Mouse (Mus musculus) naive thymus-derived CD4-positive, alpha-beta T cell, adult 2 months (primary cell): Measurements from ENCODE around the gene Ggact.

Experiments
- DNase-seq: peaks from one replicate; pipeline ENCODE4 v3.0.0-alpha.2; 2011; ENCODE audit warnings: low read depth

Ggact gene

DNA sequence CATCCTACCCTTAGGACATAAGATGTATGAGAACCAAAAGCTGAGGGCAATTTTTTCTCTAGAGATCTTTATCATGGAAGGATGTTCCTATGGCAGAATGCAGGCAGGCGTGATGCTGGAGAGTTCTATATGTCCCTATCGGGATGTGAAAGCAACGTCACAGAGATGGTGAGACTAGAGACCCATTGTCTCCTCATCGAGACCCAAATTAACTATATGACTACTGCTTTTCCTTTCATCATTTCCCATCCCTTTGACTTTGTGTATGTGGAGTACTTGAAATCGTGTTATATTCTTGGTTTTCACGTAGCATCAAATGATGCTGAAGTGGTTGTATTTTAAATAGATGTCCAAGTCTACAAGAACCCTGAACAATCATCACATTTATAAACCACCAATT is at the start of gene Ggact:
TSS of gene Ggact (minus strand) at position 101 of the 400 bp plus-strand sequence.
- DNase-seq: no peak

DNA sequence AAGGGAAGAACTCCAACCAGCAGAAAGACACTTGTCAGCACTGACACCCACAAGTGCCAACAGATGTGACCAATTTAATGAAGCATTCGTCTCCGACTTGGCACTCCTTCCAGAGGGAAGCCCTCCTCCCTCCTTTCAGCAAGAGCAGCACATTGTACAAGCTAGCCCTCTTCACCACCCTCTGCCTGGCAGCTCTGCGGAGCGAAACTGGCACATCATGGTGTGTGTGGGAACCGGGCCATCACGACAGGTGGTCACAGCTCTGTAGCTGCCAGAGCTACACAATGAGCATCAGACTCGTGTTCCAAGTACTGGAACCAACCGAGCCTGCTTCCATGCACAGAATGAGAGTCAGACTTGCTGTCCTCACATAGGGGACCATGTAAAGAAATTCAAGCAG is 44.4 kb upstream of the Ggact start:
- no peak for DNase-seq

DNA sequence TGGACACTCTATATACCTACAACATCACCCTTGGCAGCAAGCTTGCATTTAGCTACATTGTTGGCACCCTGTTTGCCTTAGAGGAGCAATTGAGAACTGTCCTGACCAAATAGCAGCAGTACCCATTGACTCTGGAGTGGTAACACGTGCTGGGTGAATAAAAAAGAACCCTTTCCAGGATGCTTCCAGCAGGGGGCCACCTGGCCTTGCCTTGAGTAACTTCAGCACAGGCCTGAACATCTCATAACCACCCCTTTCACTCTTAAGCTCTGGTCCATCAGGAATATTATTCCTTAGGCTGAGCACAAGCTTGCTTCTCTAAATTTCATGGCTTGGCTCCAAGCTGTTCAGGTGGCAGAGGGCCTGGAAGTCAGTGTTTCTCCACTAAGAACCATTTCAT is 39.8 kb upstream of the Ggact start:
- DNase-seq: peak; percentile 71

DNA sequence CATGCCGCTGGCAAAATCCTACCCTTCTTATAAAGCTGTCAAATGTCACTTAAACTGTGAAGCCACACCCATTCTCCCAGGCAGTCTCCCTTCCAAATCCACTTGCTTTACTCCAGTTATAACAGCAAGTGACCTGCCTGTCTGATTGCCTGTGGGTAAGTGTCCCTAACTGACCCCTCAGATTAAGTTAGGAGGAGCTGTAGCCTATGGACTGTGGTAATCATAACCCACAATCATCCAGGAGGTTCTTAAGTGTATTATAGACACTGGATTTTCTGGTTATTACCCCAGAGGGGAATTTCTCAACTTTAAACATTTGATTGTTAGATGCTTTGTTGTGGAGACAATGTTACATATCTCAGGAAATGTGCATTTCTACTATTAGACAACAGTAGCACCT is 39.0 kb upstream of the Ggact start:
- DNase-seq: no peak

DNA sequence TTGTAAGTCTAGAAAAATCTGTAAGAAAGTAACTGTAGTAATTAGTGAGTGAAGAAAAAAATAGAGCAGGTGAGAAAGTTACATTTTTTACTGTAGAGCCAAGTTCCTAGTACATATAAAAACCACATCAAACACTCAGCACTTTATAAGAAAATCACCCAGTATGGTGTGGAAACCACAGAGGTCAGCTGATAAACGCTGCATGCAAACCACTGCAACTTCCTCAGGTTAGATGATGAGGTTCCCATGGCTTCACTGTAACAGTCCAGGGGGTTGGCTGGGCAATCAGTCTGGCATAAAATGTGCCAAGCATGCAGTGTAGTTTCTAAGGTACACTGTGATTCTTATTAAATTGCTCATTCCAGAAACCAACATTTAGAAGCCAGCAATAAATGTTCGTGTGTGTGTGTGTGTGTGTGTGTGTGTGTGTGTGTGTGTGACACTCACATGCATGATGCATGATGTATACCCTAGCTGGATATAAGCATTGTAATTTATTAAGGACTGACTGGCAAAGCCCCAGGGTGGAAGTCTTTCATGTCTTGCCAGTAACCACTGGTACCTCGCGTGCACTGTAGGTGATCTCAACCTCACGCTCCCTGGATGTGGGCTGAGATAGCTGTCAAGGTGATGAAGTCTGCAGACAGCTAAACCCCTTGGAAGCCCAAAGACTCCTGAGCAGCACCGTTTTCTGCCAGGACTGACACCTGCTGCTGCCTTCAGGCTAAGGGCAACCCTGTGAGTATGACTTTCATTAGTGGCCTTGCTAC is 38.3 kb upstream of the Ggact start:
- DNase-seq: peak; percentile 58

DNA sequence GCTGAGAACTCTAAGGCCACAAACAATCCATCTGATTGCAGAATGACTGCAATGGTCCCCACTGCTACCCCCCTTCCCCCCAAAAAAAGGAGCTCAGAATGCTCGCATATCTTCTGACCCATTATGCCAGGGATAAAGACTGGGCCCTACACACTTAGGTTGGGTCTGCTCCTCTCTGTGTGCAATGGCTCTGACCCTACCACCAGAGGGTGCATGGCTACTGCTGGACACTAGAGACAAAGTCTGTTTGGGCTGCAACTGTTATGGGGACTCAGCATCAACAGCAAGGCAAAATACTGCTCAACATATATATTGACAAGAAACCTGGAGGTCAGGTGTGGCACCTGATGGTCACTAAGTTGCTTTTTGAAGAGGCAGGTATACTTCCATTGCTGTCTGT is 37.4 kb upstream of the Ggact start:
- DNase-seq: peak; percentile 13

DNA sequence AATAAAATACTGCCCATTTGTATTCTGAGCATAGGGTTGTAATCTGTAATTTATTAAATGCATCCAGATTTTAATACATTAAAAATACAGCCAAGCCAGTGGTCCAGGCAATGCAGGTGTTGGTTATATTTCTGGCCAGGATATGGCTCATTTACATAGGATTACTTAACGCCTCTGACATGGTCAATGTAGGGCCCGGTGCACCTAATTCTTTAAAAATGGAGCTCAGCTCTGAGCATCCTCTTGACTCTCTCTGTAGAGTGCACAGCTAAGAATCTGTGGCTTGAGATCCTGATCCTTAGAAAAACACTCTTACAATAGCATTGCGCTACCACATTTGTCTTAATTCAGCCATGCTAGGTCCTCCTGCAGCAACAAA is 29.9 kb upstream of the Ggact start:
- DNase-seq: no peak

DNA sequence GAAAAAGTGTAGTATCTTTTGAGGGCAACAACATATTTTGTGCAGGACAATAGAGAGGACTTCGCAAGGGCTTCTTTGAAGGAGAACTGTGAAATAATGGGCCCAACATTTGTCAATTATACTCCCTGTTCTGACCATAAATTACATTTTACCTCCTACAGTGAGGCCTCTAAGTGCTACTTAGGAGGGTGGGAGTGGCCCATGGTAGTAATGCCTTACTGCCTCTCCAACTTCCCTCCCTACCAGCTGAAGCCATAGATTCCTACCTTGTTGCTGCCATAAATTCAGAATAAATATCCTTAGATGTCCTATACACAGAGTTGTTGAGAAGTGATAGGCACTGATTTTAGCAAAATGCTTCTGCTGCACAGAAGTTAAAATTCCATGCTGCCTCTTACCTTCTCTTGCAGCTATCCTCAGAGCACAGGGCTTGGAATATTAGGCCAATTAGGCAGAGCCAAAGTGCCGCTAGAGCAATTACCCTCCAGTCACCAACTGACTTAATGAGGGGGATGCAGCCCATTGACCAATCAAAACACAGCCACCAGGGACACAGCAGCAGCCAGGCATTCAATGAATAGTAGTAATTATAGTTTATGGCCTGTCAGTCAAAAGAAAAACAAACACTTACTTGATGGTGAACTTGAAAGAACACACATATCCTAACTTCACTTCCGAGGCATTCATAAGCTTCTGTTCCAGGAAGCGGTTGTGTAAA is 29.4 kb upstream of the Ggact start:
- no peak for DNase-seq

DNA sequence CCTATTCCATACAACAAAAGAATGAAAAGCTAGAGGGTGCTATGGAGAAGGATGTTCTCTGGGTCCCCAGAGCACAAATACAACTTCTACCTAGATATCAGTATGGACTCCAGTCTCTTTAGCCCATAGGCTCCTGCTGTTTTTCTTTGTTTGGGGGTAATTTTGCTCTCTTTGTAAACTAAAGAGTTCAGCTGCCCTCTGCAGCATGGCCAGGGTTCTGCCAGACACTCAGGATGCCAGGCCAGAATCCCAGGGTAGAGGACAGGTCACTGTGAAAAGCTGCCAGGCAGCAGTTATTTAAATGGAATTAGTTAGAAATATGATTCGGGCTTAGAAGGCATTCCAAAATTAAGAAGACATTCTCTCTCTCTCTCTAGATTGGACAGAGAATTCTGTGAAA is 22.9 kb upstream of the Ggact start:
- no peak for DNase-seq

DNA sequence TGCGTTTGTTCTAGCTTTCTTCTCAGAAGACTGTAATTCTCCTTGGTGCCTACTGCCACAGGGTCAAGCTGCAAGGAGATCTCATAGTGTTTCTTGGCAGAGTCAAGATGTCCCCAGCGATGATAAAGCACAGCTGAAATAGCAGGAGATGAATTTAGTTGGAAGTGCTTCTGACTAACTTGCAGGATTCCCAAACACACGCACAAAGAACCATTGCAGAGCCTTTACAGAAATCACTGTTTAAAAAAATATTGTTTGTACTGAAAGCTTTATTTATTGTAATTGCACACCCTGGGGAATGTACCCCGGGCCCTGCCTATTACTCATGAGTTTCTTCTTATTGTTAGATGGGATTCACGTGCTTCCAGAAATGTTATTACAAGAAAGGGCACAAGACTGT is 6.5 kb upstream of the Ggact start:
- DNase-seq: no peak

DNA sequence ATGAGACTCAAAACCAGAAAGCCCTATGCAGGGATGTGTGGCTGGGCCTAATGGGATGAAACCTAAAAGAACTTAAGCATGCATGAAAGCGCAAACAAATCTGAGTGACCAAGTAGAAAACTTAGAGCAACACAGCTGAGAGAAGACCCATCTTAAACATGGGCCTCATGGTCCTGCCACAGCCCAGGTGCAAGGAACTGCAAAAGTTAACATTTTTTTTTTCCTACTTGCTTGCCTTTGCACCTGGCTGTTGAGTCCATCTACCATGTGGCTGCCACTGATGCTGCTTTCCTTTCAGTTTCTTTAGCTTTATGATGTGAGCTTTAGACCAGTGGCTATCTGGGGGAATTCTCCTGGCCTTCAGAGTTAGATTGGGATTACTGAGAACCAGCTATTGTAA is 4.1 kb upstream of the Ggact start:
- no peak for DNase-seq

DNA sequence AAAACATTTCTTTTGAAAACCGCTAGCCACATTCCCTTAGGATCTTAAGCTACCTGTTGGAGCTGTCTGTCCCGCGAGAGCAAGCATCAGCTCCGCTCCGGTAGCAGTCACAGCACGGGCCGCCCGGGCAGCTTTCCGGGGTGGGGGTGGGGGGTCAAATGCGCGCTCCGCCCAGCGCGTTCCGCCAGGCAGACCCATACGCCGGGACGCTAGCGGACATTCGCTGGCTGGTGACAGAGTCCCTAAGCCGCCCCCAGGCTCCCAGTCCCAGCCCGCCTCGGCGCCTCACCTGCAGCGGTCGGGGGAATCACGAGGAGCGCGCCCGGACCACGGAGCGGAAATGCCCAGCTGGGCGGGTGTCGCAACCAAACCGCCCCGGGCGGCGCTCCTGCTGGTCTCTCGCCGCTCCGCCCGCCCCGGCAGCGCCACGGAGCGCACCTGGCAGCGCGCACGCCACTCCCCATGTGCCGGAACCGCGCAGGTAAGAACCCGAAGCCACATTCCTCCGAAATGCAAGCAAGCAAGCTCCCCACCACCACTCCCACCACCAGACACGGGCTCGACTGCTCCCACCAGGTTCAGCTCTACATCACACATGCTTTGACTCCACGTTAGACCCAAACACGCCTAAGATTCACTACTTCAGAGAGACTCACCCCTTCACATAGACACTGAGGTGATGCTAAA is 602 bp downstream of the Ggact start:
- DNase-seq: peak; percentile 73

DNA sequence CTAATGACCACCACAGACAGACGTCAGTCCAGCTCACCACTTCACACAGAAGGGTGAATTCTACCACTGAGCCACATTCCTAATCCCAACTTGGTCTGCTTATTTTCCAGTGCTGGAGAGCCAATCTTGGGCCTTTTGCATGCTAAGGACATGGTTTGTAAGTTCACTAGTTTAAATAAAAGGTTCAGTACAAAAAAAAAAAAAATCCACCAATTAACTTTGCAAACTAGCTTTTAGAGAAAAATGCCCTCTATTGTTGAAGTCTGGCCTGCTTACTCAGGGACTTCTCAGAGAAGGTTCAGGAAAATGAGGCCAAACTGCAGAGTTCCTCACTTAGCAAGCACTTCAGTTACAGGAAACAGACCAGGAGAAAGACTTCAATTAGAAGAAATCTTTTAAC is 1.4 kb downstream of the Ggact start:
- DNase-seq: peak; percentile 24

DNA sequence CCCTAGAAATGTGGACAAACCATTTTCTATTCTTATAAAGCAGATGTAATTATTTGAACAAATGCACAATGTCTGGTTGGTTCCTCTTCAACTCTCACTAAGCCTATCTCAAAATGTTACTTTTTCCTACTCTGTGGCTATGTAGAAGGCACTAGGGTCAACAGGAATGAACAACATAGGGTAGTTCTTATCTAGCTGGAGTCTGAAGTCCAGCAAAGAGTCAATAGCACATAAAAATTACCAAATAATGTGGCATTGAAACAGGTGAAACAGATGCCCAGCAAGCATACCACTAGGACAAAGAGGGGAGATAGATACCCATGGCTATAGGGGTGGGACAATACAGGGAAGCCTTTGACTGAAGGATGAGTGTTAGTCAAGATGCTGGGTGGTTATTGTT is 2.3 kb downstream of the Ggact start:
- no peak for DNase-seq

DNA sequence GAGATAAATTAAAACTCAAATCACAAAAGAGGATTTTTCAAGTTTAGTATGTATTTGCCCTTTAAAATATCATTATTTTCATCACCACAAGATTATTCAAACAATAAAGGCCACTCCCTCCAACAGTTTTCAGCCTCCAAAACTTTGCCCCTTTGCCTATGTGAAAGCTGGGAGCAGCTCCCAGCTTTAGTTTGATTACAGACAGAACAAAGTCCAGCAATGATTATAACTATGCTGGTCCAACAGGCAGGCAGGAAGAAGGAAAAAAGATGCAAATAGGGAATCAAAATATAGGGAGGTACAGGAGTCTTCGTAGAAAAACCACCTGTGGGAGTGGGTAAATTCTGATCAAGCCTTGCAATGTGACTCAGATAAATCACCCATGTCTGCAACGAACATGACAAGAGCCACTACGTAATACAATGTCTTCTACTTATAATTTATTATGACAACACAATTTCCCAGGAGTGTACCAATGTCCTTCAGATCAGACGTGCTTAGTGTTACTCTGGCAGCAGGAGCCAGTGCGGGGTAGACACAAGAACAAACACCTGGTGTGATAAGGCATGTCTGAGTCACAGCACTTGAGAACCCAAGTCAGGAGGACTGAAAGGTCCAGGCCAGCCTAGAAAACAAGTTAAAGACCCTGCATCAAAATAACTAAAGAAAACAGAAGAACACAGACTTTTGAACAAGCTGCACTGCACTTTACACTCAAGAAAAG is 4.0 kb downstream of the Ggact start:
- no peak for DNase-seq

DNA sequence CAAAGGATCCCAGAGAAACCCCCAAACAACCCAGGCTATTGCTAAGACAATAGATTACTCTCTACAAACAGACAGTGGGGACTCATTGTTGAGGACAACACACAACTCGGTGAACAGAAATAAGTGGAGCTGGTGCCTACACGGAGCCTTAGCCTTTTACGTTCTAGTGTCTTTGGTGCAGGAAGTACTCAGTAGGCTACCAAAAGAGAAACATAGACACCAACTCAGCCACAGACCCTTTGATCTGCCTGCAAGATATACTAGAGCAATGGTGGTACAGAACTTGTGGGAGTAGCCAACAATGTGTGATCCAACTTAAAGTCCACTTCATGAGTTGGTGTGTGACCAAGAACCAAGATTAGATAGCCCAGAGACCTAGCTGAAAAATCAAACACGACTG is 5.5 kb downstream of the Ggact start:
- DNase-seq: peak; percentile 73

DNA sequence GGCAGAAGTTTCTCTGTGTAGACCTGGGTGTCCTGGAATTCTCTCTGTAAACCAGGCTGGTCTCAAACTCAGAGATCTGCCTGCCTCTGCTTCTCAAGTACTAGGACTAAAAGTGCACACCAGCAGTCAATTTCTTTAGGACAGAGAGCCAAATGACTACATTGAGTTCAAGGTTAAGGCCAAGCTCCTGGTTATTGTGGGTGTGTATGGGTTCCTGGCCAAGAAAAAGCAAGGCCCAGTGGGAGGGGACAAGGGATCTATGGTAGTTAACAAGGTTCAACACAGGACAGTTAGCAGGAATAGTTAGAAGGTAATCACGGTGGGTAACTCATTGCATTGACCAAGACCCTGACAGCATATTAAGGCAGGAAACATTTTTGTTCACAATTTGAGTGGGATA is 8.6 kb downstream of the Ggact start:
- no peak for DNase-seq

DNA sequence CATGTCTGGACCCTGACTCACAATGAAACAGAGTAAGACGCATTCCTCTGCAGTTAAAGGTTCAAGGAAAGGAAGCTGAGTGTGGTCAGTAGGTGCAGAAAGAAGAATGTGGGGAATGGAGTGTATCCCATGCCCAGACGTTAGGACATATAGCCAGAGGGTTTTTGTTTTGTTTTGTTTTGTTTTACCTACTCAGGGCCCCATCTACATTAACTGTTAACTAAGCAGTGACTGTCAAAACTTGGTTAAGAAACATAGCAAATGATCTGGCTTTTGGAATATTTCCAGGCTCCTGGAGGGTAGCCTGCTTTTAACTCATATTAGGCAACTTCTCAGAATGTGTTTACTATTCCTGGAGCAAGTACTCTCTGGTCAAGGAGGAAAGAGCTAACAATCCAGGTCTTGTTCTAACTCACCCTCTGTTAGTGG is 9.6 kb downstream of the Ggact start:
- DNase-seq: no peak

DNA sequence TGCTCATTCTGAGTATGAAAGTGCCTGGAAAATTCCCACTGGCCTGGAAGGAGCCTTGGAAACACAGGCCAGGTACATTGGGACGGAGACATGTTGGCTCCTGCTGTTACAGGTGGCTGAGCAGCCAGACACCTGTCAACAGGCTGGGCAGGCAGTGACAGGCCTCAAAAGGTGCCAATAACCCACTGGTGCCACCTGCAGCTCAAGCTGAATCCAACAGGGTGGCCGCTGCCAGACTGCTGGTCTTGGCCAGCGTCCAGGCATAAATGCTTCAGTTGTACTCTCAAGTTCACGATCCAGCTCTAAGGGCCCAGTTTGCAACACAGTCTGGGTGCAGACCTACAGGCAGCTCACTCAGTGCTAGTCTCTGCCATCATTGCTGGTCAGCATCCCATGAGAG is 10.7 kb downstream of the Ggact start:
- DNase-seq: peak; percentile 28

DNA sequence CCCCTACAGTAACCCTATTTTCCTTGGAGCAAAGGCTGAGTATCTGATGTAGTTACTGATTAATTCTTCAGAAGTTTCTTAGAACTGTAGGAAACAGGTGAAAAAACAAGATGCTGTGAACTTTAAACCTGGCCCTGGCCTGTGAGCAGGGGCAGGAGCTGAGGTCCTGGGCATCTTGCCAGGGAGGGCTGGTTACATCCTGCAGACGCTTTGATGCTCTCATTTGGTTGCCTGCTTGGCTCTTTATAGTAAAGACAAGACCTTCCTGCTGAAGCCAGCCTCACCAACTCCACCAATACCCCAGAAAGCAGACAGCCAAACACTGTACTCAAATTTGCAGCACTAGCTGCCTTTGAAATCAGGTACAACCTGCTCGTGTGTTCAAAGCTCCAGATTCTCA is 11.4 kb downstream of the Ggact start:
- peak; percentile 90 for DNase-seq

DNA sequence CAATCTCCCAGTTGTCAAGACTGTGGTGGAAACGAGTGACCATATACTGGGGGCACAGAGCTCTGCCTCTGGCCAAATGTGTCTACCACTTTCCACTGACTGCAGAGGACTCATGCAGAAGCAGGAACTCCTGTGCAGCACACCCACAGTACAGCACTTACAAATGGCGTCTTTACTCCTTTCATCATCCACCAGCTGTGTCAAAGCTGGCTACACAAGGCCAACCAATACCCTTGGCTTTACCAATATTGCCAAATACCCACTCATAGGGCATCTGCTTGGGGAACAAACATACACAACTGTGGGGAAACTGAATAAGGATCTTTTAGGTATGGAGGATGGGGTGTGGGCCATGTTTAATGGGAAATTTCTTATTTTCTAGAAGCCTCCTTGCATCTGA is 11.8 kb downstream of the Ggact start:
- DNase-seq: no peak

DNA sequence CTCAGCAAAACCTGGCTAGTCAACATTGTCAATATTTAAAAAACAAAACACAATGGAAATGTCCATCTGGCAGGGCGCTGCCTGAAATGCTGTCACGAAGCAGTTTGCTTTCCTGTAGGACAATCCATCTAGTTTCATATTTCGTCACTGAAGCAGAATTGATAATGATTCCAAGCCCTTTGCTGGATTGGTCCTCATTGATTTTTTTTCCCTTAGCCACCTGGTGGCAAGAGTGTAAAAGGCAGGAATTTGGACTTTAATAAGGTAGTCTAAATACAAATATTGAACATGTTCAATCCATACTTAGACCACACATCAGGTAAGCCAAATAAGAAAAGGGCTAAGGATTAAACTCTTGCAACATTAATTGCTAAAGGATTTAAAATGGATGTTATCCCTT is 12.4 kb downstream of the Ggact start:
- DNase-seq: no peak

DNA sequence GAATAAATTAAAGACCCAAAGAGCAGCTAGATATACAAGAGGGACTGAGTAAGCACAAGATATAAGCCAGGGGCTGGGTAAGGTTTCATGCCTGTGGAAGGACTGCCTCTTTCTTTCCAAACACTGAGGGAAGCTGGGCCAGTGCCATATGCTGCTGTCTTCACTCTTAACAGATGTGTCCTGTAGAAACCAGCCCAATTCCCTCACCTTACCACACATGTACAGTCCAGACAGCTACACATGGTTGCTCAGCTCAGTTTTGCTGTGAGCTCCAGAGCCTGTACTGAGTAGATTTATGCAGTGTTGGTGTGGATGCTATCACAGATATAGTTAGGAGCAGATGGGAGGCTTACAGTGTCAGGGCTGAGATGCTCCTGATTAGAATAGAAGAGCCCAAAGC is 12.9 kb downstream of the Ggact start:
- DNase-seq: no peak
